In genomic region chr10:26983583-26983982, GRCm38 (mm10) we compare ENCODE assay signal across 30 mouse cellular contexts.
DNase-seq lines count a peak whose midpoint lies in the region; ATAC-seq and TF ChIP-seq lines count a peak whose summit lies in the region.
"Had no signal": no experiment of that assay in that cellular context is flagged by ENCODE, and none has a peak within 500 bp of the region (broad histone marks: within the 10 kb centered on the region; RNA-seq: fewer than 3 reads in every experiment).

No protein-coding gene starts in this region.

- no peaks in the 10 kb centered on the region for H3K36me3 ChIP-seq in midbrain, embryonic 11.5 days (ENCODE audit: control insufficient read depth, insufficient read depth, low read length)
- H3K36me3 ChIP-seq in midbrain, embryonic 15.5 days (replicated peaks) = no peaks in the 10 kb centered on the region
- no peaks in the 10 kb centered on the region for H3K36me3 ChIP-seq in limb, embryonic 11.5 days (ENCODE audit: control insufficient read depth, insufficient read depth, low read length)
- H3K36me3 ChIP-seq in limb, embryonic 14.5 days (ENCODE audit: control insufficient read depth, insufficient read depth, low read length) = no peaks in the 10 kb centered on the region
- no peaks in the 10 kb centered on the region for H3K36me3 ChIP-seq in forebrain, embryonic 15.5 days
- H3K36me3 ChIP-seq: embryonic facial prominence, embryonic 12.5 days; embryonic facial prominence, embryonic 15.5 days; forebrain, embryonic 10.5 days; G1E; heart, embryonic 10.5 days had no signal

- H3K4me2 ChIP-seq in midbrain, embryonic 11.5 days = no peak overlapping the region
- H3K4me2 ChIP-seq in midbrain, embryonic 15.5 days = no peak overlapping the region
- H3K4me2 ChIP-seq in limb, embryonic 11.5 days (ENCODE audit: low read depth, severe bottlenecking) = no peak overlapping the region
- no peak overlapping the region for H3K4me2 ChIP-seq in limb, embryonic 14.5 days (replicated peaks; ENCODE audit: low read depth, low read length, severe bottlenecking)
- no peak overlapping the region for H3K4me2 ChIP-seq in forebrain, embryonic 15.5 days (replicated peaks)
- H3K4me2 ChIP-seq: embryonic facial prominence, embryonic 12.5 days; embryonic facial prominence, embryonic 15.5 days; forebrain, embryonic 13.5 days; heart, embryonic 13.5 days; hindbrain, embryonic 14.5 days had no signal

- H3K4me1 ChIP-seq in midbrain, embryonic 11.5 days (ENCODE audit: control insufficient read depth, insufficient read depth, low read length) = no peaks in the 10 kb centered on the region
- H3K4me1 ChIP-seq in midbrain, embryonic 15.5 days = no peaks in the 10 kb centered on the region
- H3K4me1 ChIP-seq in limb, embryonic 11.5 days (ENCODE audit: control insufficient read depth, insufficient read depth, low read length) = peaks cover 7% of the 10 kb centered on the region
- H3K4me1 ChIP-seq in limb, embryonic 14.5 days (ENCODE audit: control insufficient read depth, insufficient read depth, low read length) = peaks cover 15% of the 10 kb centered on the region; the same call in 1 of the 2 replicates
- no peaks in the 10 kb centered on the region for H3K4me1 ChIP-seq in forebrain, embryonic 15.5 days
- H3K4me1 ChIP-seq: embryonic facial prominence, embryonic 12.5 days; embryonic facial prominence, embryonic 15.5 days; forebrain, embryonic 10.5 days; forebrain, embryonic 13.5 days; heart, embryonic 10.5 days; heart, embryonic 13.5 days had no signal

- H3K9me3 ChIP-seq in midbrain, embryonic 11.5 days (ENCODE audit: control insufficient read depth, low read length) = no peaks in the 10 kb centered on the region
- no peaks in the 10 kb centered on the region for H3K9me3 ChIP-seq in midbrain, embryonic 15.5 days
- H3K9me3 ChIP-seq in limb, embryonic 11.5 days (ENCODE audit: control insufficient read depth, low read length) = no peaks in the 10 kb centered on the region
- no peaks in the 10 kb centered on the region for H3K9me3 ChIP-seq in limb, embryonic 14.5 days (ENCODE audit: control insufficient read depth, low read length)
- H3K9me3 ChIP-seq in forebrain, embryonic 15.5 days = no peaks in the 10 kb centered on the region
- H3K9me3 ChIP-seq: embryonic facial prominence, embryonic 12.5 days; embryonic facial prominence, embryonic 15.5 days; forebrain, embryonic 10.5 days; forebrain, embryonic 13.5 days; G1E; heart, embryonic 10.5 days; heart, embryonic 13.5 days had no signal

- H3K4me3 ChIP-seq in midbrain, embryonic 11.5 days (ENCODE audit: low read depth, low read length) = no peak overlapping the region
- no peak overlapping the region for H3K4me3 ChIP-seq in midbrain, embryonic 15.5 days
- no peak overlapping the region for H3K4me3 ChIP-seq in limb, embryonic 11.5 days (ENCODE audit: low read depth, low read length)
- no peak overlapping the region for H3K4me3 ChIP-seq in limb, embryonic 14.5 days (replicated peaks; ENCODE audit: low read length)
- no peak overlapping the region for H3K4me3 ChIP-seq in forebrain, embryonic 15.5 days
- H3K4me3 ChIP-seq: embryonic facial prominence, embryonic 12.5 days; embryonic facial prominence, embryonic 15.5 days; erythroblast, embryonic 14.5 days; forebrain, embryonic 10.5 days; forebrain, embryonic 13.5 days; heart, embryonic 10.5 days; heart, embryonic 13.5 days had no signal

- 90% methylated on average over 1 of the region's 1 CpGs for WGBS in midbrain, embryonic 11.5 days
- 85% methylated on average over 1 of the region's 1 CpGs for WGBS in midbrain, embryonic 15.5 days
- 45% methylated on average over 1 of the region's 1 CpGs for WGBS in limb, embryonic 11.5 days
- WGBS in limb, embryonic 14.5 days = 22% methylated on average over 1 of the region's 1 CpGs
- WGBS in forebrain, embryonic 15.5 days = 96% methylated on average over 1 of the region's 1 CpGs

- no peak for ATAC-seq in midbrain, embryonic 11.5 days (ENCODE audit: low FRiP score)
- no peak for ATAC-seq in midbrain, embryonic 15.5 days (replicated peaks)
- ATAC-seq in limb, embryonic 11.5 days (ENCODE audit: insufficient number of reproducible peaks, low FRiP score, low TSS enrichment, low read depth) = 0 out of 2 replicates have a peak, but pooled peaks have one; percentile 37
- ATAC-seq in limb, embryonic 14.5 days (ENCODE audit: low FRiP score, low read depth) = peak; percentile 54
- ATAC-seq in forebrain, embryonic 15.5 days (replicated peaks) = no peak
- ATAC-seq in megakaryocyte-erythroid progenitor cell, adult 5-6 weeks (replicated peaks; ENCODE audit: low FRiP score, low TSS enrichment, poor library complexity, severe bottlenecking) = no peak
- ATAC-seq in erythroid progenitor cell, adult 5-6 weeks (replicated peaks; ENCODE audit: low FRiP score, poor library complexity, severe bottlenecking) = no peak
- ATAC-seq: forebrain, embryonic 13.5 days; forebrain, postnatal 0 days; hindbrain, postnatal 0 days; Patski had no signal

- H3K27me3 ChIP-seq in midbrain, embryonic 11.5 days (ENCODE audit: control insufficient read depth, insufficient read depth, low read length) = no peaks in the 10 kb centered on the region
- no peaks in the 10 kb centered on the region for H3K27me3 ChIP-seq in midbrain, embryonic 15.5 days (replicated peaks)
- H3K27me3 ChIP-seq in limb, embryonic 11.5 days (ENCODE audit: control insufficient read depth, insufficient read depth, low read length) = no peaks in the 10 kb centered on the region
- no peaks in the 10 kb centered on the region for H3K27me3 ChIP-seq in limb, embryonic 14.5 days (ENCODE audit: control insufficient read depth, insufficient read depth, low read length)
- H3K27me3 ChIP-seq in forebrain, embryonic 15.5 days = no peaks in the 10 kb centered on the region
- H3K27me3 ChIP-seq: CH12.LX; embryonic facial prominence, embryonic 12.5 days; embryonic facial prominence, embryonic 15.5 days; forebrain, embryonic 13.5 days; heart, embryonic 13.5 days; Patski had no signal

- no peak overlapping the region for H3K9ac ChIP-seq in midbrain, embryonic 11.5 days (ENCODE audit: low read length)
- no peak overlapping the region for H3K9ac ChIP-seq in midbrain, embryonic 15.5 days
- H3K9ac ChIP-seq in limb, embryonic 11.5 days (ENCODE audit: low read length) = no peak overlapping the region
- no peak overlapping the region for H3K9ac ChIP-seq in limb, embryonic 14.5 days (ENCODE audit: low read depth, low read length, severe bottlenecking)
- H3K9ac ChIP-seq in forebrain, embryonic 15.5 days (replicated peaks) = no peak overlapping the region
- H3K9ac ChIP-seq: embryonic facial prominence, embryonic 12.5 days; embryonic facial prominence, embryonic 15.5 days; forebrain, embryonic 13.5 days; forebrain, postnatal 0 days; heart, embryonic 13.5 days; hindbrain, embryonic 14.5 days had no signal

- no peak for TF ChIP-seq POLR2A in limb, embryonic 14.5 days (IDR thresholded peaks at IDR 0.05; ENCODE audit: borderline replicate concordance, extremely low read depth, insufficient read depth, insufficient read length)

- no peak overlapping the region for H3K27ac ChIP-seq in midbrain, embryonic 11.5 days (ENCODE audit: low read depth, low read length)
- H3K27ac ChIP-seq in midbrain, embryonic 15.5 days = no peak overlapping the region
- peak overlapping the region; percentile 11; the same call in 1 of the 2 replicates for H3K27ac ChIP-seq in limb, embryonic 11.5 days (replicated peaks; ENCODE audit: low read depth, low read length)
- peak overlapping the region; percentile 65; the same call in 1 of the 2 replicates for H3K27ac ChIP-seq in limb, embryonic 14.5 days (replicated peaks; ENCODE audit: low read depth, low read length)
- no peak overlapping the region for H3K27ac ChIP-seq in forebrain, embryonic 15.5 days (replicated peaks)
- H3K27ac ChIP-seq: embryonic facial prominence, embryonic 12.5 days; embryonic facial prominence, embryonic 15.5 days; forebrain, embryonic 10.5 days; forebrain, embryonic 13.5 days; heart, embryonic 10.5 days; heart, embryonic 13.5 days; hindbrain, embryonic 14.5 days; hindbrain, postnatal 0 days had no signal

- DNase-seq in midbrain, embryonic 11.5 days (ENCODE audit: low spot score, missing footprints) = peak; percentile 19
- no peak for DNase-seq in limb, embryonic 11.5 days (ENCODE audit: low spot score)
- DNase-seq in limb, embryonic 14.5 days (ENCODE audit: low spot score) = peak; percentile 72
- DNase-seq: adrenal gland, postnatal 10 days; adrenal gland, postnatal 36 days; B cell, adult 2 months; cerebellum, adult 18-20 months; cerebellum, adult 9-10 months; cerebellum, postnatal 14 days; forebrain, postnatal 0 days; gastrocnemius, postnatal 25 days; heart, adult 18-20 months; heart, postnatal 14 days; heart, postnatal 4 days had no signal

Comparison
In these comparisons a context has a peak if more than half of its experiments do, and no peak if none do; other contexts are left out.
1. ATAC-seq: peak in limb, embryonic 11.5 days (single experiment) and limb, embryonic 14.5 days (single experiment); none in midbrain, embryonic 11.5 days (single experiment), midbrain, embryonic 15.5 days (single experiment), forebrain, embryonic 15.5 days (single experiment), megakaryocyte-erythroid progenitor cell, adult 5-6 weeks (single experiment) and erythroid progenitor cell, adult 5-6 weeks (single experiment).
2. H3K27ac ChIP-seq: peak in limb, embryonic 11.5 days (single experiment) and limb, embryonic 14.5 days (single experiment); none in midbrain, embryonic 11.5 days (single experiment), midbrain, embryonic 15.5 days (single experiment) and forebrain, embryonic 15.5 days (single experiment).